Mouse (Mus musculus) ES-CJ7 (cell line): Measurements from ENCODE around the gene Dnah14.

ENCODE experiments used
- DNase-seq: peaks from one replicate; pipeline ENCODE4 v3.0.0; 2011; ENCODE audit warnings: low read depth, low spot score

The Dnah14 gene

DNA sequence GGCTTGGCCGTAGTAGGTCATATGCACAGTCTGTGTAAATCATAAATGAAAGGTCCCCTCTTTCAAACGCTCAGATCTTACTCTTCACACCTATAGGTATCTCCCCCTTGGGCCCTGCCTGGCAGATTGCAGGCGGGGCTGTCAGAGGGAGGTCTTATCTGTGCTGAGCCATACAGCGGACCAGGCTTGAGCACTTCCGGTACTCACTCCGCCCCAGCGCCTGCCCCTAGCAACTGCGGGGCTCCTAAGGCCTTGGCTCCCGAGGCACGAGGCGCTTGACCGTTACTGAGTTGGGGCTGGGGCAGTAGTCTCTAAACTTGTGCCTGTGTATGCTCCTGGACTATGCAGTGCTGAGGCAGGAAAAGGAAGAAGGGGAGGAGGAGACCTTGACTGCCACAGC, at the start of gene Dnah14:
Gene Dnah14, plus strand, starts transcription at position 238 of the 400 bp plus-strand sequence.
- no peak for DNase-seq

DNA sequence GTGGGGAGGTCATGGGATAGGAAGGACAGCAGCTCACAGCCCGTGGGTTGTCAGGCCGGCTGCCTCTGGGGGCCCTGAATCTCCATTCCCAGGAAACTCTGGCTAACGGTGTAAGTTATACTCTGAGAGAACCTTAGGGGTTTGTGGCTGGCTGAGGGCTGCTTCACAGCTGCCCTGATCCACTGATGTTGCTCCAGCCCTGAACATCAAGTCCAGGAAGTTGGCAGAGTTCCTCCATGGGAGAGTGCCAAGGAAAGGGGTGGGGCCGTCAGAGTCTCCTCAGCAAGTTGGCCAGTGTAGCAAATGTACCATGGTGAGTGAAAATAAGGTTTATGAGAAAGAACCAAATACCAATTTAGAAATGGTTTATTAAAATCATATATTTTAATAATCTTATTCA, 47.0 kb upstream of the Dnah14 start:
- no peak for DNase-seq

DNA sequence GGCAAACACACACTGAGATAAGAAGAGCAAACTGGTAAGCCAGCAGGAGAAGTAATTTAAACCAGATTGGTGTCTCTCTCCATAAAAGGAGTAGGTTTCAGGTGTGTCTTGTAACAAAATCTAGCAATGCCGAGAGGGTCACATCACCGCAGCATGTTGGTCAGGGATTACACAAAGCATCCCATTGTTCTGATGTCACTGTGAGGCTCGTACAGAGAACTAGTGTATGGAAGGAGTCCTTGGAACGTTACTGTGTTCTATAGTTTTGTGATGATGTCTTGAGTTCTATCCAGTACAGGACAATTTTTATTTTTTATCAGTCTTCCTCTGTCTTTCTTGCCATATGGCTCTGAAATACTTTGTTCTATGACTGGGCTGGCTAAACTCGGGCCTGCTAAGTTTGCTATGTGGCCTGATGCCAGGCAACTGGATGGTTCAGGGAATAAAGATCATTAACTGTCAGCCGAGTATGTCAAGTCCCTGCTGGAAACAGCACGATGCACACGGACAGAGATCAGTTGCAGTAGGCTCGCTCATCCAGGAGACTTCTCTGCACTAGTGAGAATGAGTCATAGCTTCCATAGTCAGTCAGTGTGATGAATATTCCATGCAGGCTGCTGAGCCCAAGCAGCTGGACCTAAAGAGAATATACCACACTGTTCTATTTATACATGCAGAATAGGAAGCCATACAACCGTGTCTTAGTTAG, 41.0 kb upstream of the Dnah14 start:
- no peak for DNase-seq

DNA sequence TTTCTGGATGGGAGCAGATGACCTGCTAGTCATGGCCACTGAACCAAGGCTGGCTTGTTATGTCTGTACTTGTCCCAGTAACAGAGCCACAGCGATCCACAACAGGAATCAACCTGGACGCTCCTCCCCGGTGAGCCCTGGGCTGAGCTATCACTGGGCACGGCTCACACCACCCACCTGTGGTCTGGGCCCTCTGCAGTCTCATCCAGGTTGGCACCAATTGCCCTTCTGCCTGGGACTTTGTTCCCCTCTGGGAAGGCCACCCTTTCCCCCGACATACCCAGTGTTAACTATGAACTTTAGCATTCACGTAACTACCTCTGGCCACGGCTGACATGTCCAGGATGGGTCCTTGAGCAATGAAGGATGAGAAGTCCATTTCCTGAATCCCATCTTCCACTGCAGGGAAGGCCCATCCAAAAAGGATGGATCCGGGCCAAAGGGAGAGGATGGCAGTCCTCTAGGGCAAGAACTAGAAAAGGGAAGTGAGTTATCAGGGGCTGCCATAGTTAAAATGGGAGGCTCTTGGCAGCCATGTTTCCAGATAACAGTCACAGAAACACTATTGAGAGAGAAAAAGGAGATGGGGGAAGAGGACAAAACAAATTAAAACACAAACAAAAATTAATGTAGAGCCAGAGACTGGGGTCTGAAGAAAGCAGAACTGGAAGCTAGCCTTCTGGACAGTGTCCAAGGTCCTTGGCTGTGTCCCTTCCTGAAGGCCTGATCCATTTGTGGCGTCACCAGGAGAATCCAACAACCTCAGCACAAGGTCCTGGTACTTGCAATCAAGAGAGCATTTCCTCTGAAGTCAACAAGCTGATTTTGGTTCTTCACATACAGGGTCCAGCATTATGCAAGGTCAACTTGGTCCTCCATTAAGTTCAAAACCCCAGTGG, 38.5 kb upstream of the Dnah14 start:
- no peak for DNase-seq

DNA sequence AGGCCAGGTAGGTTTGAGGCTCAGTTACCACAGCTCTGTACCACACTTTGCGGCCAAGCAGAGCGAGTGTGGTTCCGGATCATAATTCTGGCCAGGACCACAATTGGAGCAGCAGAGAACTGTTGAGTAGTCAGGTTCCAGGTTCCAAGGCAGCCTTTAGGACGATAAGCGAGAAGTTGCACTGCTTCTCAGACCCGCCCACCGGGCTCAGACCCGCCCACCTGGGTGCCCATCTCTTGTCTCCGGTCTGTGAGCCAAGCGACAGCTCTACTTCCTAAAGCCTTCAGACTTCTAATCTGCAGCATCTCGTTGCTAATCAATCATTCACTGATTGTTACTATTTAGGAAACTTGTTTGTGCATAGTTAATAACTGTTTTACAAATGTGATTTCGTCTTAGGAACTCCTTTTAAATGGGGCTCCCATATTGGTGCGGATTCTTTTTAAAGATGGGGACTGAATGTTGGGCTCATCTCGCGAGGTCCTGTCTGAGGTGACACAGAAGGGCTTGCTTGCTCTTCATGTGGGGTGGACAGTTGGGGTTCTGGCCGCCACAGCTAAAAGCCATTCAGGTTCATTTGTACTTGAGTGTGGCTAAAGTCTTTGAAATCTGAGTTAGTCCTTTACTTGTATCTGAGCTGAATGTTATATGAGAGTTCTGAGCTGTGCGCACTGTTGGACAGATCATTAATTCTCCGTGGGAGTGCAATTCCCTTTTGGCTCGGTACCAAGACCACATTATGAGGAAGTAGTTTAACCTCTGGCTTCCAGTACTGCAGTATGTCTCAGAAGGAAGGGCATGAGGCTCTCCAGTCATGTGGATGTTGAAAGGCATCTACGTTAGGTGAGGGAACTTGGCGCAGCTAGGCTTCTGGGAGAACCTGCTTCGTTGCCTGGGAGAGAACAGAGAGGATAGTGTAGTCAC, 36.3 kb upstream of the Dnah14 start:
- DNase-seq: no peak

DNA sequence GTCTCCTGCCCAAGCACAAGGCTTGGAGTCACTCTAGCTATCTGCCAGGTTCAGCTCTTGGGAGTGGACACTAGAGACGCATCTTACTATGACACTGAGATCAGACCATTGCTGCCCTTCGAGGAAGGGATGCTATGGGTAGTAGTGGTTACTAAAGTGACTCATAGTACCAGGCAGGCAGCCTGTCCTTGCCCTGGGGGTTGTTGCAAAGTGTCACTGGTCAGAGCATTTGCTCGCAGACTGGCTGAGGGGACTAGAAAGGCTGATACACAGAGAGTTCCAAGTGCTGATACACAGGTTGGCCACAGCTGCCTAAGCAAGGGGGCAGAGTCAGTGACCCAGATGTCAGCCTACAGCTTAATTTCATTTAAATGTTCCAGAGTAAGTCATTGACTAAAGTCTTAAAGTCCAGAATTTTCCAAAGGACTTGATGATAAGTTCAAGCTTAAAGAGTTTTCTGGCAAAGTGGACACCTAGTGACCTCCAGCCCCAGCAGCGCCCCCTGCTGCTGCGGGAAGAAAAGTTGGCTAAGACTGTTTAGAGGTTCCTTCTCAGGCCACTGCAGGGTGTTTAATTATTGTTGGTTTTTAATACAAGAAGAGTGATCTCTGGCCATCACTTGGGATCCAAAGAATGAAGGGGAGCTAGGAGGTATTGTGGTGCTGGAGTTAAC, 32.5 kb upstream of the Dnah14 start:
- peak; percentile 20 for DNase-seq

DNA sequence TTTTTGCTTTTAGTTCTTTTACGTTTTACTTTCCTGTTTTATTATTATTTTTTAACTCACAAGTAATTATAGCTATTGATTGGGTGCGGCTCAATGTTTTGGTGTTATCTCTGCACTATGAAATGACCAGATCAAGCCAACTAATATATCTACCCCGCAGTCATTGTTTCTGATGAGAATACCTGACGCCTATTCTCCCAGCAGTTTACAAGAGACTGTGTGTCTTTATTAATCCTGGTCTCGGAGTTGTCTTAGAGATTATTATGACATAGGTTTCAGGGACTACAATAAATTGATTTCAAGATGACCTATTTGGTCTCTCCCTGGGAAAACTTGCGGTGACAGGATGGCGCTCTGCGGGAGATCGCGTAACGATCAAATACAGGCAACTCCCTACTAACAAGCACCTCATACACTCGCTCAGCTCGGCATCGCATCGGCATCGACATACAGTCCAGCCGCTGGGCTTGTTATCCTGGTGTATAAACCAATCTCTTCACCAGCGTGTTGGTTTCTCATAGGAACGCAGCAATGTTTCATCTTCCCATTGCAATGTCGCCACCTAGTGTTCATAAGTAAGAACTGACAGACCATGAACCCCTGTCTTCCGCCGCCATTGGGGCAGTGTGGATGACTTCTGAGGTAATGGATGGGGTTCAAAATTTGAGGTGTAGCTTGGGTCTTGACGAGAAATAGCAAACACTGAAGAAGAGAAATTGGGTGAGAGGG, 31.2 kb upstream of the Dnah14 start:
- peak; percentile 82 for DNase-seq

DNA sequence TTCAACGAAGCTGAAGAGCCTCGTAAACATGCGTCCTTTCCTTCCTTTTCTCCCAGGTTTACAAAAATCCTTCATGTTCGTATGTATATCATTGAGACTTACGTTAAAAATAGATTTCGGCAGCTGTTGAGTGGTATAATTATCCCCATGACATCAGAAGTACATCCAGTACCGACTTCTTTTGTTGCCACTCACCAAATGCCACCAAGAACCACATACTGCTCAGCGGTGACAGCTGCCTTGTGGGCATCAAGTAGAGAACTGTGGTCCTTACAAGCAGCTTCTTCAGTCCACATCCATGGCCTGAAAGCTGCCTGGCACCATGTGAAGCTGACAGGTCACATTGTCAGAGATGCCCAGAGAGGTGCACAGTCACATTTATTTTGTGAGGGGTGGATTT, 26.4 kb upstream of the Dnah14 start:
- DNase-seq: no peak

DNA sequence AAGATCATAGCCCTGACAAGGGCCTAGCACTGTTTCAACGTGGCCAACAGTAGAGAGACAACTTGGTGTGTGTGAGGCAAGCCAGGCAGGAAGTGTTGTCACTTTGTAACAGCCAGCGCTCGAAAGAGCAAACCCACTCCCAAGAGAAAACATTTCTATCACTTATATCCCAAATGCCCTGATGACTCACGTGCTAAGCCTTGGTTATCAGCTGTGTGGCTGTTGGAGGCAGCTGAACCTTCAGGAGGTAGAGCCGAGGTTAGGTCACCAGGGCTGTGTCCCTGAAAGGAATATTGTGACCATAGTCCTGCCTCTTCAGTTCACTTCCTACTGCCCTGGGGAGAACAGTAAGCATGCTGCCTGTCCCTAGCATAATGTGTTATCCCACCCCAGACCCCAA, 25.5 kb upstream of the Dnah14 start:
- no peak for DNase-seq

DNA sequence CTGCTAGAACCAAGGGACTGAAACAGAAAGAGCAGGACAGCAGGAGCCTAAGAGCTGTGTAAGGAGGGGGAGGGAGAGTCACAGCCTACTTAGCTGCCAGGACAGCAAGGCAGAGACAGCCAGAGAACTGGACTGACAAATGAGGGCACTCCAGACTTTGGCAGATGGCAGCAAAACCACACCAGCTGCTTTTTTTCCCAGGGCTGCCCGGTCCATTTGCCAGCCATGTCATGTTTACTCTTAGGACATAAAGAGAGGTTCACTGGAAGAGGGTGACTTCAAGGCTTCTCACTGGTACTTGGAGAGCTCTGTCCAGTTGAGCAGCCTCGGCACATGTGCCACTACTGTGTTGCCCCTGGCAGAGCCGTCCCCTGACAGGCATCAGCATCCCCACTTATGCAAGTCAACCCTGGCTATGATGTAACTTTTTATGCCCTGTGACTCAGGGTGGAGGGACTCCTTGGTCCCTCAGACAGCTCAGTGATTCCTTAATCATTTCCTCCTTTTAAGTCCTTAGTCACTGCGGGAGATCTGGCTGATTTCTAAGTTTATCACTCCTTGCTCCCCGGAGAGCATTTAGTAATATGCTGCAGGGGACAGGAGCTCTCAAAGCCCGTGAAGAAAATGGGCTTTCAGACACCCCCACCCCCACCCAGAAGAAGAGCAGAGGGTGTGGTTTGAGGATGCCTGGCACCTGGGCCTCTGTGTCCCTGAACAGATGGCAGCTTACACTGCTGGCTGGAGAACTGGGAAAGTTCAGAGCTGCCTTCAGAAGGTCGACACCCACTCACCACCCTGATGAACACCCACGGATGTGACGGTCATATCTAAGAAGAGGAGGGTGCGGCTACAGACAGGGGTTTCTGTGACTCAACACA, 23.6 kb upstream of the Dnah14 start:
- DNase-seq: no peak

DNA sequence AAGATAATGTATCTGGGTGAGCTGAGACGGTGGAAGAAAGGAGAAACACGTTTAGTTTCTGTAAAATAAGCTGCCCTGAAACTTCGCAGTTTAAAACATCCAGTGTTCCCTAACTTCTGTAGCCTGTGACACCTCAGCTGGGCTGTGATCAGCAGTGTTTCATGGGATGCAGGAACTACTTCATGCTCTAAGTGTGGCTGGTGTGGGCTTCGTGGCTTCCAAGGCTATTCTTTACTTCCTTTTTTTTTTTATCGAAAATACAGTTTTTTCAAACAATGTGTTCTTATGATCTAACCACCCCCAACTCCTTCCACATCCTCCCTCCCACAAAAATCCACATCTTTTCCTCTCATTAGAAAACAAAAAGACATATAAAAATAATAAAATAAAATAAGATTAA, 20.9 kb upstream of the Dnah14 start:
- no peak for DNase-seq

DNA sequence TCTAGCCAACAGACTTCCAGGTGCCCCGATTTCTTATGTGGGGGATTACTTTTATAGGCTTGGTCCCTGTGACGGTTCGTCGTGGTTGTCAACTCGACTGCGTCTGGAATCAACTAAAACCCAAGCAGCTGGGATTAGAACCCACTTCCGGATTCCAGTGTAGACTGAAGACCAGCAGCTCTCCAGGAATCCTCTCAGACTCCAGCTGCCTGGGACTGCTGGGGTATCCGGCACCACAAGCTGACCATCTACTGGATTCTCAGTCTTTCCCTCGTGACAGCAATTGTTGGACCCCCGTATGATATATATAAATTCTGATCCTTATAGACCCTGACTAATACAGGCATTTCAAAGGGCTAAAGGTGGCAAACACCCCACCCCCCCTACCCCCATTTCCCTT, 16.7 kb upstream of the Dnah14 start:
- no peak for DNase-seq

DNA sequence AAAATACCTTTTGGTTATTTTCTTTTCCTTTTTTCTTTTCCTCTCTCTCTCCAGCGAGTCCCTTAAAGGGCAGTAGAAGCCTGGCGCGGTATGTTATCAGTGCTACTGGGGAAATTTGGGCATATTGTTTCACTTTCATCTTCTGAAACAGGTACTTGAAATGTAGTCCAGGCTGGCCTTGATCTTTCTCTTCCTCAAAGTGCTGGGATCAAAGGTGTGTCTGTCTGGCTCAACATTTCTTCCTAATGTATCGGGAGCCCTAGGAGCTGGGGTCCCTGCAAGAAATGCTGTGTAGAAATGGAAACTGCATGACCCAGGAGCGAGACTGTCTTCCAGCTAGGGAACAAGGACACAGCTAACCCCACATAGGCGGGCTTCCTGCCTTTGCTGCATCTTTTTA, 16.0 kb upstream of the Dnah14 start:
- no peak for DNase-seq

DNA sequence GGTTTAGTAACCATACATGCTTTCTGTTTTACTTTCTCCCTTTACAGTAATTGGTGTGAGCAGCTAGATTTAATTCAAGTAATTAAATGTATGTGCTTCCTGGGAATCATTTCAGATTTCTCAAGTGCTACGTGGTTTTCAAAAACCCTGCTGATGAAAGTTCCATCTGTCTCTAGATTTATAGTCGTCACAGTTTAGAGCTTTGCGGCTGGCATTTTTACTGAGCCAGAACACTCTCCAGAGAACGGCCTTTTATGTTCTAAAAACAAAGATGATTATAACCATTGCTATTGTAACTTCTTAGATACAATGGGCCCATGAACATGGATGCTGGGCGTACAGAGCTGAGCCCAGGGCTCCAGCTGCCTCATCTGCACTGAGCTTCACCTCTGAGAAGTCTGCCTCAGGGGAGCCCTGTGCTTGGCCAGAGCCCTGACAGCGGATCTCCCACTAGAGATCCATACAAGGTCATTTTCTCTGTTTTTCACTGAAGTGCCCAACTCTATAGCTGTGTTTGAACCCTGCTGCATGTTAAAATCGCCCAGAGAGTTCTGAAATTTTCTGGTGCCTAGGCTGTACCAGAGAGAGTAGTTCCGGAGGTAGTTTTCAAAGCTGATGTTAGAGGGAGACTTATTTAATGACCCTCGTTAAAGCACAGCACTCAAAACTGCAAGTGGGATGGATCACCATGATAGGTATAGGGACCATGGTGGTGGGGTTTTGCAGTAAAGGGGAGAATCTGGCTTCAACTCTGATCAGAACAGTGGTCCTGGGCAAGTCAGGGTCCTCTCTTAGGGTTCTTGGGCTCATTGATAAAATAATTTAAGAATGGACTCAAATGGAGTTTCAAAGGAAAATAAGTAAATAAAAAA, 15.2 kb upstream of the Dnah14 start:
- no peak for DNase-seq

DNA sequence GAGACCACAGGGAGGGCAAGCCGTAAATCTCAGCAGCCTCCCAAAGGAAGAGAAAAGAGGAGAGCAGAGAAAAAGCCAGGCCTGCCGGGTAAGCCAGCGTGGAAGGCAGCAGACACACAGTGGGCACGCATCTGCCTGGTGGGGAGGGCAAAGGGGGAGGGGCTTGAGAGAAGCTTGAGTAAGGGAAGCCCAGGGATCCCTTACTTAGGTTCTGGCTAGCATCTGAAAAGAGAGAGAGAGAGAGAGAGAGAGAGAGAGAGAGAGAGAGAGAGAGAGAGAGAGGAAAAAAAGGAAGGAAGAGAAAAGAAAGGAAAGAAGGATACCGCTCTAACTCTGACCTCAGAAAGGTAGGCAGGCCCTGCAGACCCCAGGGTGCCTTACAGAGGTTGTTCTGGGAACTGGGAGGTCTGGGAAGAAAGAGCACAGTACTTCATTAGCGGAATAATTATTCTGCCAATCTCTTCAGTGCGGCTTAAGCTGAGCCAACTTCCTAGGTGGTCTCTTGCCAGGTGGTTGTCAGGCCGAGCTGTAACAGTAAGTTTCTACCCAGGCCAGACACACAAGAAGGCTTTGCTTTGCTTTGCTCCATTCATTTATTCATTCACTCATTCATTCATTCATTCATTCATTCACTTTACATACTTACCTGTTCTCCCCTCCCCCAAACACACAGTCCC, 14.5 kb upstream of the Dnah14 start:
- no peak for DNase-seq

DNA sequence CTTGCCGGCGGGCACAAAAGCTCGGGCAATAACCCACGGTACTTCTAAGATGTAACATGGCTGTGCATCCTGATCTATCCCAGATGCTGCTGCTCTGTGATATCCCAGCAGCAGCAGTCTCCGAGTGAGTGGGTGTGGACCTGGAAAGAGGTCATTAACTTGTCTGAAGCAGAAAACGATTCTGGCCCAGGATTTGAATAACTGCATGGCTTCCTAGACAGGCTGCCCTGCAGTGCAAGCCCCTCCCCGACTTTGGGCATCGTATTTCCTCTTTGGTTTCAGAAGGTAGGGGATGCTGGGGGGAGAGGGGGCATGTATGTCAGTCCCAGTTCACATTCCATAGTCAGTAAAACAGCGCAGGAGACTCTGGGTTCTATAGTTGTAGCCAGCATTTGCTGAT, 6.9 kb upstream of the Dnah14 start:
- DNase-seq: peak; percentile 39

DNA sequence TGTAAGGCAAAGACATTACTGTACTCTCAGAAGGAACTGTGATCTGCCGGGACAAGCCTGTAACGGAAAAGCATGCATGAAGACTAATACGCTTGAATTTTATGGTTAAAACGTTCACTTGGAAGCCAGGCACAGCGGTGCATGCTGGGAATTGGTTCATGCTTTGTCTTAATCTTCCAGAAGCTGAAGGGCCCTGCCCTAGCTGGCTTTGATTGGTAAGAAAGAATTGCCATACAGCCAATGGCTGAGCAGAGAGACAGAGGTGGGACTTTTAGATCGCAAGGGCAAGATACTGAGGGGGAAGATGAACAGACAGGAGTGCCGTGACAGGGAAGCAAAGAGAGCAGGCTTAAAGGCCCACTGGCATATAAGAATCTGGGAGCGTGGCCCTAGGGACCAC, 6.8 kb downstream of the Dnah14 start:
- no peak for DNase-seq

DNA sequence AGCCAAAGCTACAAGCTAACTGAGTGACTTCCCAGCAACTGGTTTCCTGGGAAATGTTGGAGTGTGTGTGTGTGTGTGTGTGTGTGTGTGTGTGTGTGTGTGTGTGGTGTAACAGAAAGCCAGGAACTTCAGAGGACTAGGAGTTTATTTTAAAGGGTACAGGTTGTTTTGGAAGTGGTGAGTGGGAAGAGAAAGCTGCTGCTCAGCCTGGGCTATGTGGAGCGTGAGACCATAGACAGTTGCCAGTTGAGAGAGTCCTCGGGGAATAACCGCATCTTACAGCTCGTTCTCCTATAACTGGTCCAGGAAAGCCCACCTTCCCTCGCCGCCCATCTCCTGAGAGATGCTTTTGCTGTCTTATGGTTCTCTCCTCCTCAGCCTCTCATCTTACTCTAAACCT, 12.8 kb downstream of the Dnah14 start:
- DNase-seq: no peak
